Mouse (Mus musculus): ENCODE data around the gene Bst2. TPM values are rescaled to one million over a fixed set of nuclear protein-coding genes. Genes with fewer than 3 reads are reported as not detected.
A peak's percentile ranks its signal among the peaks of the same experiment; 100 is the strongest.
"Not testable (repeated sequence)": the region's sequence is repeated elsewhere in the genome, so short reads cannot be mapped to it uniquely, and the experiment has no call there.

The Bst2 gene
- polyA plus RNA-seq, 1 experiment from 2014 or later, result 85.5 TPM

DNA sequence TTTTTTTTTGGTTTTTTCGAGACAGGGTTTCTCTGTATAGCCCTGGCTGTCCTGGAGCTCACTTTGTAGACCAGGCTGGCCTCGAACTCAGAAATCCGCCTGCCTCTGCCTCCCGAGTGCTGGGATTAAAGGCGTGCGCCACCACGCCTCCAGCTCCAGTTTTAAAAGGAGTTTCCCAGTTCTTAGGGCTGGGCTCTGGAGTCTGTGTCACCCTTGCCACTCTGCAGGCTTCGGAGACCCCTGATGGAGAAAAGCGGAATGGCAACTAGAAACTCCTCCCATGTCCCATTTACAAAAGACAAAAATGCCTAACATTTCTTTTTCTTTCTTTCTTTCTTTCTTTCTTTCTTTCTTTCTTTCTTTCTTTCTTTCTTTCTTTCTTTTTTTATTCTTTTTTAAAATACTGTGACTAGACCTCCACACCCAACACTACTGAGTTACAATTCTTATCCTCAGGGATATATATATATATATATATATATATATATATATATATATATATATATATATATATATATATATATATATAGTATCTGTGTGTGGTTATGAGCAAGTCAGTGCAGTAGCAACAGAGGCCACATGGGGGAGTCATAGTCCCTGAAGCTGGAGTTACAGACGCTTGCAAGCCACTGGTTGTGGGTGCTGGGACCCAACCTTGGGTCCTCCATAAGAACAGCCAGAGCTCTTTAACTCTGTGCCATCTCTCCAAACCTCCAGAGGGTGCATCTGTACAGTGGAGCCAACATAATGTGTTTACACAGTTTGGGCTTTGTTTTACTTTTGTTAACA, 18.0 kb downstream of the Bst2 start:
- H3K9ac ChIP-seq (ENCODE audit: low read depth, low read length); ATAC-seq; H3K9me3 ChIP-seq (ENCODE audit: control insufficient read depth); H3K4me1 ChIP-seq (replicated peaks; ENCODE audit: control insufficient read depth, insufficient read depth, low read length); H3K4me3 ChIP-seq (ENCODE audit: low read depth, low read length); H3K27ac ChIP-seq (ENCODE audit: low read depth, low read length); H3K36me3 ChIP-seq (ENCODE audit: control insufficient read depth, insufficient read depth); H3K27me3 ChIP-seq (replicated peaks; ENCODE audit: control insufficient read depth, insufficient read depth, low read length); H3K4me2 ChIP-seq (replicated peaks; ENCODE audit: low read depth): not testable (repeated sequence)
- TF ChIP-seq CTCF (IDR thresholded peaks at IDR 0.05; ENCODE audit: low read depth), result peak; percentile 74
- 37% methylated on average over 8 of the region's 10 CpGs for WGBS

DNA sequence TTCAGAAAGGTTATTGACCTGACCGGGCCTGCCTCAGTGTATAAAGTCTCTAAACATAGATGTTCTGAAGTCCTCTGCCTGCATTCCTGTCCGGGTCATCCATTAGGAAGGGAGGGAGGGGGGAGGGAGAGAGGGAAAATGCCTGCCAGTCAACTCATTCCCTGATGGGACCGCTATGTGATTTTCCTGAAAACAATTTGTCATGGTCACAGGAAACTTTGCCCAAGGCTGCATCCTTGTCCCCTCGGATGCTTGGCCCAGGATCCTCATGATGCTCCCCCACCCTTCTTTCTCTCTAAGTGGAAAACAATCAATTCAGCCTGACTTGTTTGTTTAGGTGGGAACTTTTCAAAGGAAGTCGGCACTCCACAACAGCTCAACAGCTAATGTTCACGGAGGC, 20.5 kb downstream of the Bst2 start:
- Histone ChIP-seq H3K4me1 (replicated peaks; ENCODE audit: control insufficient read depth, insufficient read depth, low read length) (no peaks in the 10 kb centered on the region), H3K27me3 (replicated peaks; ENCODE audit: control insufficient read depth, insufficient read depth, low read length) (no peaks in the 10 kb centered on the region; the same call in 1 of the 2 replicates), H3K36me3 (ENCODE audit: control insufficient read depth, insufficient read depth) (no peaks in the 10 kb centered on the region), H3K4me3 (ENCODE audit: low read depth, low read length) (no peak overlapping the region), H3K4me2 (replicated peaks; ENCODE audit: low read depth) (no peak overlapping the region), H3K9ac (ENCODE audit: low read depth, low read length) (no peak overlapping the region), H3K9me3 (ENCODE audit: control insufficient read depth) (no peaks in the 10 kb centered on the region), H3K27ac (ENCODE audit: low read depth, low read length) (no peak overlapping the region)
- 12% methylated on average over 6 of the region's 6 CpGs for WGBS
- ATAC-seq, result no peak
- no peak for TF ChIP-seq CTCF (IDR thresholded peaks at IDR 0.05; ENCODE audit: low read depth)

DNA sequence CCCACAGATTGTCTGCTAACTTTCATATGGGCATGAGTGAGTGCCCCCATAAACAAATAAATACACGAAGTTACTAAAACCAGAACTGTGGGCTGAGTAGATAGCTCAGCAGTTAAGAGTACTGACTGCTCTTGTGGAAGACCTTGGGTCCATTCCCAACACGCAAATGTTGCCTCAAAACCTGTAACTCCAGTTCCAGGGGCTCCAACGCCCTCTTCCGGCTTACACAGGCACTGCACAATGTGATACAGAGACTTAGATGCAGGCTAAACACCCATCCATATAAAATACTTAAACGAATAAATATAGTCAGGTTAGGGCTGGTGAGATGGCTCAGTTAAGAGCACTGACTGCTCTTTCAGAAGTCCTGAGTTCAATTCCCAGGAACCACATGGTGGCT, 22.2 kb downstream of the Bst2 start:
- TF ChIP-seq CTCF (IDR thresholded peaks at IDR 0.05; ENCODE audit: low read depth), result no peak
- H3K4me2 ChIP-seq (replicated peaks; ENCODE audit: low read depth), result no peak overlapping the region
- no peak overlapping the region for H3K27ac ChIP-seq (ENCODE audit: low read depth, low read length)
- 68% methylated on average over 5 of the region's 5 CpGs for WGBS
- H3K36me3 ChIP-seq (ENCODE audit: control insufficient read depth, insufficient read depth), result no peaks in the 10 kb centered on the region
- H3K27me3 ChIP-seq (replicated peaks; ENCODE audit: control insufficient read depth, insufficient read depth, low read length), result no peaks in the 10 kb centered on the region
- H3K9ac ChIP-seq (ENCODE audit: low read depth, low read length), result no peak overlapping the region
- H3K9me3 ChIP-seq (ENCODE audit: control insufficient read depth), result no peaks in the 10 kb centered on the region
- ATAC-seq, result no peak
- no peak overlapping the region for H3K4me3 ChIP-seq (ENCODE audit: low read depth, low read length)
- no peaks in the 10 kb centered on the region for H3K4me1 ChIP-seq (replicated peaks; ENCODE audit: control insufficient read depth, insufficient read depth, low read length)

DNA sequence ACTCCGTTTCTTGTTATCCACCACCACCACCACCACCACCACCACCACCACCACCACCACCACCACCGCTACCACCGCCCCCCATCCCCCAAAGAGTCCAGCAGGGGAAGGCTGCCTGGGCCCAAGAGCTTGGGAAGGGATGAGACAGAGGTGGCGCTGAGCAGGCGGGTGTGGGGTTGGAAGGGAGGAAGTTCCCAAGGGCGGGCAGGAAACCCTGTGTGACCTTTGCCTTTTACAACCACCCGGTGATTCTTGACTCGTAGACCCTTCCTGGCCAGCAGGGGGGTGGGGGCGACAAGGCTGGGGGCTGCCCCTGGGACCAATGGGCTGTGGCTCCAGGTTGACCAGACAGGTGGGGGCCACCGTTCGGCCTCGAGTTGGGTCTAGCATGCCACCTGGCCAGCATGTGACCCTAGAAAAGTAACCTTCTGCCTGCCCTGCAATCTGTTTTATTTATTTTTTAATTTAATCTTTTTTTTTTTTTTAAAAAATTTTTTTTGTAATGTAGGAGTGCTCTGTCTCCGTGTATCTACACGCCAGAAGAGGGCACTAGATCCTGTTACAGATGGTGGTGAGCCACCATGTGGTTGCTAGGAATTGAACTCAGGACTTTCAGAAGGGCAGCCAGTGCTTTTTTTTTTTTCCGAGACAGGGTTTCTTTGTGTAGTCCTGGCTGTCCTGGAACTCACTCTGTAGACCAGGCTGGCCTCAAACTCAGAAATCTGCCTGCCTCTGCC, 24.1 kb downstream of the Bst2 start:
- Histone ChIP-seq H3K27ac (ENCODE audit: low read depth, low read length) (no peak overlapping the region), H3K27me3 (replicated peaks; ENCODE audit: control insufficient read depth, insufficient read depth, low read length) (peaks cover 8% of the 10 kb centered on the region; the same call in 1 of the 2 replicates), H3K4me1 (replicated peaks; ENCODE audit: control insufficient read depth, insufficient read depth, low read length) (no peaks in the 10 kb centered on the region), H3K4me3 (ENCODE audit: low read depth, low read length) (no peak overlapping the region), H3K9ac (ENCODE audit: low read depth, low read length) (no peak overlapping the region), H3K36me3 (ENCODE audit: control insufficient read depth, insufficient read depth) (no peaks in the 10 kb centered on the region), H3K4me2 (replicated peaks; ENCODE audit: low read depth) (no peak overlapping the region), H3K9me3 (ENCODE audit: control insufficient read depth) (no peaks in the 10 kb centered on the region)
- WGBS, result 67% methylated on average over 15 of the region's 15 CpGs
- no peak for ATAC-seq
- 0 out of 2 replicates have a peak, but pooled peaks have one; percentile 15 for TF ChIP-seq CTCF (IDR thresholded peaks at IDR 0.05; ENCODE audit: low read depth)

DNA sequence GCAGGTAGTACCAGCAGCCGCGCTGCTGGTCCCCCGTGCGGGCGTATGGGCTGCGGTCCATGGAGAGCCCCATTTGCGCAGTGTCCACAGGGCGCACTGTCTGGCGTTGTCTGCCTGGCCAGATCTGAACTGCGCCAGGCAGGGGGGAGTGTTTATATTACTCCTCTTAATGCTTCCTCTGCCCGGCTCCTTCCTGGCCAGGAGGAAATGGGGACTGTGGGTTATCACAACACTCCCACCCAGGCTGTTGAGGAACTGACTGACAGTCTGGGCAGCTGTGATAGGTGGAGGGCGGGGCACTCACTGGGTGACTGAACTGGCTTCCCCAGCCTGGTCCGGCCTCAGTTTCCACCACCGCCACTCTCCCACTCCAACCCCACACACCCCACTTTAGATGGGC, 25.6 kb downstream of the Bst2 start, which contains the start of gene Plvap:
Gene Plvap, minus strand, starts transcription at position 109 of the 400 bp plus-strand sequence.
- no peak within 1 kb of the TSS for H3K4me2 ChIP-seq (replicated peaks; ENCODE audit: low read depth)

DNA sequence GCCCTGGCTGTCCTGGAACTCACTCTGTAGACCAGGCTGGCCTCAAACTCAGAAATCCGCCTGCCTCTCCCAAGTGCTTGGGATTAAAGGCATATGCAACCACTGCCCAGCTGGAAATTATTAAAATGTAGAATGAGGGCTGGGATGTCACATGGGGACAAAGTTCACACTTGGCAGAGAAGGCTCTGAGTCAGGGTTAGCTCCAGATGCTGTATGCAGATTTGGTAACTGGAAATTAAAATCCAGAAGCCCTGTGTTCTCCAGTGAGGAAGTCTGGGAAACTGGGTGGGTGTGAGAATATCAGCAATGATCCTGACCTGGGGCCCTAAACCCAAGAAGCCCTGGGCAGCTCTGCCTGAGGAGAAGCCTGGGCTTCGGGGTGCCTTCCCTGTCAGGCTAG, 27.9 kb downstream of the Bst2 start:
- Histone ChIP-seq H3K9ac (ENCODE audit: low read depth, low read length) (no peak overlapping the region), H3K36me3 (ENCODE audit: control insufficient read depth, insufficient read depth) (no peaks in the 10 kb centered on the region), H3K27ac (ENCODE audit: low read depth, low read length) (no peak overlapping the region), H3K4me3 (ENCODE audit: low read depth, low read length) (no peak overlapping the region), H3K9me3 (ENCODE audit: control insufficient read depth) (no peaks in the 10 kb centered on the region), H3K4me2 (replicated peaks; ENCODE audit: low read depth) (peak overlapping the region; percentile 21; the same call in 1 of the 2 replicates), H3K27me3 (replicated peaks; ENCODE audit: control insufficient read depth, insufficient read depth, low read length) (peaks cover 33% of the 10 kb centered on the region), H3K4me1 (replicated peaks; ENCODE audit: control insufficient read depth, insufficient read depth, low read length) (no peaks in the 10 kb centered on the region)
- TF ChIP-seq CTCF (IDR thresholded peaks at IDR 0.05; ENCODE audit: low read depth), result no peak
- 62% methylated on average over 2 of the region's 2 CpGs for WGBS
- no peak for ATAC-seq

More for the DNA sequence above, 25.6 kb downstream of the Bst2 start, which contains the start of gene Plvap:
- no peak for TF ChIP-seq CTCF (IDR thresholded peaks at IDR 0.05; ENCODE audit: low read depth)
- no peak within 1 kb of the TSS for H3K27ac ChIP-seq (ENCODE audit: low read depth, low read length)
- H3K36me3 ChIP-seq (ENCODE audit: control insufficient read depth, insufficient read depth), result no peaks in the 10 kb centered on the region
- 33% methylated on average over 14 of the region's 14 CpGs for WGBS
- no peak for ATAC-seq
- peak within 1 kb of the TSS; percentile 11; the same call in 1 of the 2 replicates for H3K4me3 ChIP-seq (ENCODE audit: low read depth, low read length)
- H3K9me3 ChIP-seq (ENCODE audit: control insufficient read depth), result no peaks in the 10 kb centered on the region
- no peaks in the 10 kb centered on the region for H3K4me1 ChIP-seq (replicated peaks; ENCODE audit: control insufficient read depth, insufficient read depth, low read length)
- H3K9ac ChIP-seq (ENCODE audit: low read depth, low read length), result no peak within 1 kb of the TSS
- peaks cover 23% of the 10 kb centered on the region for H3K27me3 ChIP-seq (replicated peaks; ENCODE audit: control insufficient read depth, insufficient read depth, low read length)

Measured in intestine, postnatal 0 days (tissue).